8 mouse cellular contexts compared by ENCODE assay signal in the genomic region with DNA sequence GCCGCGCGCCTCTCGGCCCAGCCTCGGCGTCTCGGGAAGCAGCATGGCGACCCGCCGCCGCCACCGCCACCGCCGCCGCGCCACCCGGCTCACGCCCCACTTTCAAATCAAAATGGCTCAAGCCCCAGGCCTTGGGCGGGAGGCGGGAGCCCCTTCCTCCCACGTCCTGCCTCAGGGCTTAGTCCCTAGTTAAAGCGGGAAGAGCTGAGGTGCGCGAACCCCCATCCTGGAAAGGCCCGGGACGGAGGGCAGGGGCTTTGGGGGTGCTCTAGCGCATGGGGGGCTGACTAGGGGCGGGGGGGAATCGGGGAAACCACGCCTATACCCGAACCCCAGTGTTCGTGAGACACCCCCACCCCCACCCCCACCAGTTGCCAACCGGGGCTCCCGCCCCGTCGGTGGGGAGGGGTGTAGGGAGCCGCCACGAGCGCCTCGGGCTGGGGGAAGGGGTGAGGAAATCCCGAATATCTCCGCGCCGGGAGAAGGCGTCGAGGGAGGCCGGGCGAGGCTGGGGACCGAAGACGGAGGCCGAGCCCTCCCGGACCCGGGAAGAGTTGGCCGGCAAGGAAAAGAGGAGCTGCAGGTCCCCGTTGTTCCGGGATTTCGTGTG. TPM values are rescaled to one million over a fixed set of nuclear protein-coding genes. Genes with fewer than 3 reads are reported as not detected.
DNase-seq lines count a peak whose midpoint lies in the region; ATAC-seq and TF ChIP-seq lines count a peak whose summit lies in the region.

No protein-coding gene starts in this region.

- peak; percentile 39; the same call in 1 of the 2 replicates for ATAC-seq in hindbrain, embryonic 13.5 days (ENCODE audit: low FRiP score)
- 0 out of 2 replicates have a peak, but pooled peaks have one; percentile 24 for ATAC-seq in midbrain, embryonic 13.5 days
- ATAC-seq in granulocyte monocyte progenitor cell, adult 5-6 weeks (replicated peaks; ENCODE audit: poor library complexity, severe bottlenecking), result no peak

- H3K9ac ChIP-seq in hindbrain, embryonic 13.5 days, result peak overlapping the region; percentile 88
- H3K9ac ChIP-seq in midbrain, embryonic 13.5 days (replicated peaks), result peak overlapping the region; percentile 91

- H3K9me3 ChIP-seq in hindbrain, embryonic 13.5 days, result no peaks in the 10 kb centered on the region
- H3K9me3 ChIP-seq in midbrain, embryonic 13.5 days, result no peaks in the 10 kb centered on the region

- peak overlapping the region; percentile 88 for H3K4me3 ChIP-seq in testis, adult 2 months (ENCODE audit: control insufficient read depth, low read depth, low read length)
- H3K4me3 ChIP-seq in hindbrain, embryonic 13.5 days, result peak overlapping the region; percentile 78
- H3K4me3 ChIP-seq in midbrain, embryonic 13.5 days (replicated peaks), result peak overlapping the region; percentile 88

- peaks cover 6% of the 10 kb centered on the region for H3K27me3 ChIP-seq in testis, adult 2 months (ENCODE audit: control insufficient read depth, insufficient read depth, low read length)
- H3K27me3 ChIP-seq in hindbrain, embryonic 13.5 days, result no peaks in the 10 kb centered on the region
- H3K27me3 ChIP-seq in midbrain, embryonic 13.5 days, result no peaks in the 10 kb centered on the region

- H3K4me2 ChIP-seq in hindbrain, embryonic 13.5 days, result peak overlapping the region; percentile 77
- peak overlapping the region; percentile 80 for H3K4me2 ChIP-seq in midbrain, embryonic 13.5 days (replicated peaks)

- TF ChIP-seq CTCF in testis, adult 2 months (IDR thresholded peaks at IDR 0.05; ENCODE audit: control insufficient read depth, insufficient read depth, insufficient replicate concordance, low read depth, low read length), result no peak

- peak overlapping the region; percentile 45; the same call in 1 of the 2 replicates for H3K27ac ChIP-seq in testis, adult 2 months (ENCODE audit: control insufficient read depth, insufficient read depth, low read depth, low read length)
- peak overlapping the region; percentile 95 for H3K27ac ChIP-seq in hindbrain, embryonic 13.5 days
- peak overlapping the region; percentile 98 for H3K27ac ChIP-seq in midbrain, embryonic 13.5 days

- TF ChIP-seq POLR2A in testis, adult 2 months (IDR thresholded peaks at IDR 0.05; ENCODE audit: control insufficient read depth, low read depth, low read length), result no peak

- peaks cover 9% of the 10 kb centered on the region for H3K4me1 ChIP-seq in testis, adult 2 months (ENCODE audit: control insufficient read depth, insufficient read depth, low read length)
- H3K4me1 ChIP-seq in hindbrain, embryonic 13.5 days (replicated peaks), result peaks cover 27% of the 10 kb centered on the region
- peaks cover 44% of the 10 kb centered on the region for H3K4me1 ChIP-seq in midbrain, embryonic 13.5 days (replicated peaks)

- DNase-seq in adrenal gland, postnatal 14 days, result peak; percentile 58
- DNase-seq in adrenal gland, adult 2 months, result no peak
- DNase-seq in testis, postnatal 10 days (ENCODE audit: low spot score), result no peak
- DNase-seq in right cerebral cortex, postnatal 10 days (ENCODE audit: low spot score in 2 of 2), result no peak

- no peaks in the 10 kb centered on the region for H3K36me3 ChIP-seq in testis, adult 2 months (ENCODE audit: control insufficient read depth, insufficient read depth, low read length)
- H3K36me3 ChIP-seq in hindbrain, embryonic 13.5 days, result no peaks in the 10 kb centered on the region
- H3K36me3 ChIP-seq in midbrain, embryonic 13.5 days, result no peaks in the 10 kb centered on the region

- WGBS in hindbrain, embryonic 13.5 days, result under 1% methylated on average over 50 of the region's 57 CpGs
- under 1% methylated on average over 55 of the region's 57 CpGs for WGBS in midbrain, embryonic 13.5 days

RNA-seq across cellular contexts. Expression of a gene that starts 0.8 kb away (rescaled TPM):
- 5.0 and 8.4 TPM in 2 replicates for total RNA-seq in adrenal gland, postnatal 14 days (2021)
- total RNA-seq in adrenal gland, adult 2 months (2021), result under 1 TPM; 0.59 to 0.95 TPM
- 0.10 and 0.19 TPM in 2 replicates for polyA plus RNA-seq in adrenal gland, adult 2 months (2012; rRNA removed)
- polyA plus RNA-seq in testis, adult 2 months (2012; rRNA removed), result 6.5 and 8.1 TPM in 2 replicates
- polyA plus RNA-seq in hindbrain, embryonic 13.5 days (2015; fragmentation: Nextera tagmentation; extraction: Ambion mirVana), result 22.8 and 23.1 TPM in 2 replicates
- 40.2 and 40.6 TPM in 2 replicates for polyA plus RNA-seq in midbrain, embryonic 13.5 days (2015; fragmentation: Nextera tagmentation; extraction: Ambion mirVana)
- total RNA-seq in granulocyte monocyte progenitor cell, adult 5-6 weeks (2014; fragmentation: Nextera tagmentation), result not detected in 2 replicates
- under 0.01 TPM in 1 of 2 replicates, not detected in the other for total RNA-seq in granulocyte monocyte progenitor cell, adult 5-6 weeks (2017)

RNA-seq across cellular contexts. Expression of a gene that starts 19.4 kb away (rescaled TPM):
- total RNA-seq in adrenal gland, postnatal 14 days (2021), result not detected in 2 replicates
- not detected for total RNA-seq in adrenal gland, adult 2 months (2021)
- not detected in 2 replicates for polyA plus RNA-seq in adrenal gland, adult 2 months (2012; rRNA removed)
- 2.2 and 2.6 TPM in 2 replicates for polyA plus RNA-seq in testis, adult 2 months (2012; rRNA removed)
- not detected in 2 replicates for polyA plus RNA-seq in hindbrain, embryonic 13.5 days (2015; fragmentation: Nextera tagmentation; extraction: Ambion mirVana)
- not detected in 2 replicates for polyA plus RNA-seq in midbrain, embryonic 13.5 days (2015; fragmentation: Nextera tagmentation; extraction: Ambion mirVana)
- not detected in 2 replicates for total RNA-seq in granulocyte monocyte progenitor cell, adult 5-6 weeks (2014; fragmentation: Nextera tagmentation)
- total RNA-seq in granulocyte monocyte progenitor cell, adult 5-6 weeks (2017), result not detected in 2 replicates

RNA-seq across cellular contexts. Expression of a gene that starts 29.8 kb away (rescaled TPM):
- total RNA-seq in adrenal gland, postnatal 14 days (2021), result 77.7 and 79.2 TPM in 2 replicates
- 10 to 100 TPM; 79.5 to 92.8 TPM for total RNA-seq in adrenal gland, adult 2 months (2021)
- 9.6 and 11.3 TPM in 2 replicates for polyA plus RNA-seq in adrenal gland, adult 2 months (2012; rRNA removed)
- polyA plus RNA-seq in testis, adult 2 months (2012; rRNA removed), result 51.8 and 56.4 TPM in 2 replicates
- polyA plus RNA-seq in hindbrain, embryonic 13.5 days (2015; fragmentation: Nextera tagmentation; extraction: Ambion mirVana), result 138 and 141 TPM in 2 replicates
- polyA plus RNA-seq in midbrain, embryonic 13.5 days (2015; fragmentation: Nextera tagmentation; extraction: Ambion mirVana), result 133 and 142 TPM in 2 replicates
- total RNA-seq in granulocyte monocyte progenitor cell, adult 5-6 weeks (2014; fragmentation: Nextera tagmentation), result 88.7 and 94.9 TPM in 2 replicates
- 37.0 and 44.1 TPM in 2 replicates for total RNA-seq in granulocyte monocyte progenitor cell, adult 5-6 weeks (2017)

Comparison
In these comparisons a context has a peak if more than half of its experiments do, and no peak if none do; other contexts are left out.
1. H3K27ac ChIP-seq: peak in every context shown above with its lines; median percentile 98 in midbrain, embryonic 13.5 days; 95 in hindbrain, embryonic 13.5 days; 45 in testis, adult 2 months.